Mouse (Mus musculus): ENCODE measurements around the gene Kcnf1. TPM values are rescaled to one million over a fixed set of nuclear protein-coding genes. Genes with fewer than 3 reads are reported as not detected.
A peak's percentile ranks its signal among the peaks of the same experiment; 100 is the strongest.

Kcnf1 gene
- polyA plus RNA-seq, 1 experiment from 2014 or later = 0.86 TPM

DNA sequence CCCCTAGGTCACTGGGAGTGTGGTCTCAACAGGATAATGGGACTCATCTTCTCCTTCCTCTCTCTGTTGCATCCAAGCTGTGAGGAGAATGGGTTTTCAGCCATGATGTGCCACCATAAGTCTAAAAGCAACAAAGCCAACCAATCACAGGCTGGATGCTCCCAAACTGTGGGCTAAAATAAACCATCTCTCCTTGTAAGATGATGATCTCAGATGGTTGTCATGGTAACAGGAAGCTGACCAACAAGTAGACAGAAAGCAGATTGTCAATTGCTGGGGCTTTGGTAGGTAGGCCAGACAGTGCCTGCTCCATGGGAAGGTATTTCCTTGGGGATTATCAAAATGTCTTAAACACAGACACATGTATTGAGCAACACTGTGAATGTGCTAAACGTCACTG is 20.9 kb downstream of the Kcnf1 start:
- no peaks in the 10 kb centered on the region; the same call in 1 of the 2 replicates for H3K4me1 ChIP-seq (ENCODE audit: control insufficient read depth, insufficient read depth, low read length)
- WGBS = 75% methylated on average over 1 of the region's 1 CpGs
- no peak for ATAC-seq (replicated peaks; ENCODE audit: insufficient number of reproducible peaks, low FRiP score, low TSS enrichment, low read depth)

DNA sequence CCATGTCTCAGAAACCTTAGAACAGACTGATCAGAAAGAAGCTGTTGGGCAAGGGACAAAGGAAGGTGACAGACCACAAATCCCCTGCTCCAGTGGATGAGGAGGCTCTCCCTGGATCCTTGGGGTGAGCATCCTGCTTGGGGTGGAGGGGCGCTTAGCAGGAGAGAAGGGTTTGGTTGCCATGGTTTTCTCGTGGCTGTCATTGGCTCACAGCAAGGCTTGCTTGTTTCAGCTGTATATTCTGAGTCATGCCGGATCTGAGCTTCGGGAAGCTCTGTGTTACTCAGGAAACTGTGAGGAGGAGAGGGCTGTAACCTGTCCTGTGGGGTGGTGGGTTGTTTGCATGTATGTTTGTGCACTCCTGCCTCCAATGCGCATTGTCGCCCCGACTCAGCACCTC is 23.8 kb downstream of the Kcnf1 start:
- no peak overlapping the region for H3K27ac ChIP-seq (replicated peaks; ENCODE audit: low read depth, low read length)
- WGBS = 79% methylated on average over 7 of the region's 7 CpGs
- ATAC-seq (replicated peaks; ENCODE audit: insufficient number of reproducible peaks, low FRiP score, low TSS enrichment, low read depth) (no peak), DNase-seq (ENCODE audit: low spot score) (no peak)
- no peaks in the 10 kb centered on the region for H3K9me3 ChIP-seq (replicated peaks; ENCODE audit: control insufficient read depth, low read length)
- H3K4me1 ChIP-seq (ENCODE audit: control insufficient read depth, insufficient read depth, low read length) = no peaks in the 10 kb centered on the region; the same call in 1 of the 2 replicates
- no peak overlapping the region for H3K9ac ChIP-seq (replicated peaks; ENCODE audit: low read length)
- H3K36me3 ChIP-seq (replicated peaks; ENCODE audit: control insufficient read depth, insufficient read depth, low read depth, low read length) = no peaks in the 10 kb centered on the region
- no peak overlapping the region for H3K4me2 ChIP-seq (ENCODE audit: low read depth, low read length)
- H3K4me3 ChIP-seq (ENCODE audit: low read depth, low read length) = no peak overlapping the region
- H3K27me3 ChIP-seq (ENCODE audit: control insufficient read depth, insufficient read depth, low read length) = no peaks in the 10 kb centered on the region

More for the DNA sequence above, 20.9 kb downstream of the Kcnf1 start:
- no peak for DNase-seq (ENCODE audit: low spot score)
- H3K9me3 ChIP-seq (replicated peaks; ENCODE audit: control insufficient read depth, low read length) = no peaks in the 10 kb centered on the region
- no peak overlapping the region for H3K4me2 ChIP-seq (ENCODE audit: low read depth, low read length)
- H3K36me3 ChIP-seq (replicated peaks; ENCODE audit: control insufficient read depth, insufficient read depth, low read depth, low read length) = no peaks in the 10 kb centered on the region
- H3K9ac ChIP-seq (replicated peaks; ENCODE audit: low read length) = no peak overlapping the region
- no peak overlapping the region for H3K4me3 ChIP-seq (ENCODE audit: low read depth, low read length)
- no peaks in the 10 kb centered on the region for H3K27me3 ChIP-seq (ENCODE audit: control insufficient read depth, insufficient read depth, low read length)
- no peak overlapping the region for H3K27ac ChIP-seq (replicated peaks; ENCODE audit: low read depth, low read length)

DNA sequence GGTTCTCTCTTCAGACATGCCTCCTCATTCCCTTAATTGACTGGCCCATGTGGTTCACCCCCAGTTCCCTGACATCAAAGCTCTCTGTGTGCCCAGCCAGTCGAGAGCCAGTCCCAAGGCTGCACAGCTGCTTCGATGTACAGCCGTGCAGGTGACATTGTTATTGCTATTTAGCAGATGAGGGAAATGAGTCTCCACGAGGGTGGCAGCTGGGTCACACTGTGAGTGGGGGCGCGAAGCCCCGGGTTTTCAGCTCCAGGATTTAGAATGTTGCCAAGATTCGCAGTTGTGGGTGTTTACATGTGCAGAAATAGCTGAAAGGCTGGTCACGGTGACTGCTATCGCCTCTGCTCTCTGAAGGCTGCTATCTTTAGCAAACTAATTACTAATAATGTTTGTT is 27.8 kb downstream of the Kcnf1 start:
- Histone ChIP-seq H3K36me3 (replicated peaks; ENCODE audit: control insufficient read depth, insufficient read depth, low read depth, low read length) (no peaks in the 10 kb centered on the region), H3K4me3 (ENCODE audit: low read depth, low read length) (no peak overlapping the region), H3K4me1 (ENCODE audit: control insufficient read depth, insufficient read depth, low read length) (no peaks in the 10 kb centered on the region), H3K27me3 (ENCODE audit: control insufficient read depth, insufficient read depth, low read length) (no peaks in the 10 kb centered on the region), H3K27ac (replicated peaks; ENCODE audit: low read depth, low read length) (no peak overlapping the region), H3K4me2 (ENCODE audit: low read depth, low read length) (no peak overlapping the region), H3K9ac (replicated peaks; ENCODE audit: low read length) (no peak overlapping the region), H3K9me3 (replicated peaks; ENCODE audit: control insufficient read depth, low read length) (no peaks in the 10 kb centered on the region)
- 69% methylated on average over 10 of the region's 10 CpGs for WGBS
- DNase-seq (ENCODE audit: low spot score) (no peak), ATAC-seq (replicated peaks; ENCODE audit: insufficient number of reproducible peaks, low FRiP score, low TSS enrichment, low read depth) (no peak)

DNA sequence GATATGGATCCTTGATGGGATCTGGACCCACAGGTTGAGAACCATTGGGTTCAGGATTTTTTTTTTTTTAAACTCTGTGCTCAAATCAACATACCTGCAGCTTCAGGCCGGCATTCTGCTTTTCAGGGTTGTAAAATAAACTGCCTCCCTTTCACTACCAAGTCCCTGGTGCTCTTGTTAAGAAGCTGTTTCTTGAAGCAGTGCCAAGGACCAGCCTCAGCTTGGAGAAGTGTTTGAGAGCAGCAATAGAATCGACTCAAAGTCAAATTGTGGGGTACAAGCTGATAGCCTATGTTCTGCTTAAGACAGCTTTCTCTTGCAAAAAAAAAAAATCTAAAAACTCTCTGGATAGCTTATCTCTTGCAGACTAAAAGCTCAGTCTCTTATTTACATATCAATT is 34.9 kb downstream of the Kcnf1 start:
- no peaks in the 10 kb centered on the region for H3K9me3 ChIP-seq (replicated peaks; ENCODE audit: control insufficient read depth, low read length)
- H3K4me1 ChIP-seq (ENCODE audit: control insufficient read depth, insufficient read depth, low read length) = no peaks in the 10 kb centered on the region
- H3K27ac ChIP-seq (replicated peaks; ENCODE audit: low read depth, low read length) = no peak overlapping the region
- H3K4me2 ChIP-seq (ENCODE audit: low read depth, low read length) = no peak overlapping the region
- H3K27me3 ChIP-seq (ENCODE audit: control insufficient read depth, insufficient read depth, low read length) = no peaks in the 10 kb centered on the region
- no peaks in the 10 kb centered on the region for H3K36me3 ChIP-seq (replicated peaks; ENCODE audit: control insufficient read depth, insufficient read depth, low read depth, low read length)
- no peak for ATAC-seq (replicated peaks; ENCODE audit: insufficient number of reproducible peaks, low FRiP score, low TSS enrichment, low read depth)
- DNase-seq (ENCODE audit: low spot score) = no peak
- no peak overlapping the region for H3K9ac ChIP-seq (replicated peaks; ENCODE audit: low read length)
- WGBS = 52% methylated on average over 2 of the region's 2 CpGs
- H3K4me3 ChIP-seq (ENCODE audit: low read depth, low read length) = no peak overlapping the region

DNA sequence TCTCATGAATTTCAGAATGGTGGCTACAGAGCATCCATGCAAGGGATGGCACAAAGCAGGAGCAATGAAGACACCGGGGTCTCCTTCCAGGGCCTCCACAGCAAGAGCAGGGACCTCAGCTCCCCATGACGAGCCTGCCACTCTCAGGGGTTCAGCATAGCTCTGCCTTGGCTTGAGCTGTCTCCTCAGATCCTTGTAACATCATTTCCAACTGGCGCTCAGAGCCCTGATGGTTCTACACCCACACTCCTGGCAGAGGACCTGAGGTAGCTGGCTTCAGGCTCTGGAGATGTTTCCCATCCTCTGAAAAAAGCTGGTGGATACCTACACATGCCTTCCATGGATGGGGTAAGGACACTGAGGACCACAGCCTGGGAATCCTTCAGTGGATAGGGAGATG is 36.3 kb downstream of the Kcnf1 start:
- Histone ChIP-seq H3K27me3 (ENCODE audit: control insufficient read depth, insufficient read depth, low read length) (no peaks in the 10 kb centered on the region), H3K4me3 (ENCODE audit: low read depth, low read length) (no peak overlapping the region), H3K9me3 (replicated peaks; ENCODE audit: control insufficient read depth, low read length) (no peaks in the 10 kb centered on the region), H3K9ac (replicated peaks; ENCODE audit: low read length) (no peak overlapping the region), H3K4me1 (ENCODE audit: control insufficient read depth, insufficient read depth, low read length) (no peaks in the 10 kb centered on the region), H3K36me3 (replicated peaks; ENCODE audit: control insufficient read depth, insufficient read depth, low read depth, low read length) (no peaks in the 10 kb centered on the region), H3K4me2 (ENCODE audit: low read depth, low read length) (no peak overlapping the region), H3K27ac (replicated peaks; ENCODE audit: low read depth, low read length) (no peak overlapping the region)
- ATAC-seq (replicated peaks; ENCODE audit: insufficient number of reproducible peaks, low FRiP score, low TSS enrichment, low read depth) (no peak), DNase-seq (ENCODE audit: low spot score) (no peak)
- WGBS = 90% methylated on average over 3 of the region's 3 CpGs

DNA sequence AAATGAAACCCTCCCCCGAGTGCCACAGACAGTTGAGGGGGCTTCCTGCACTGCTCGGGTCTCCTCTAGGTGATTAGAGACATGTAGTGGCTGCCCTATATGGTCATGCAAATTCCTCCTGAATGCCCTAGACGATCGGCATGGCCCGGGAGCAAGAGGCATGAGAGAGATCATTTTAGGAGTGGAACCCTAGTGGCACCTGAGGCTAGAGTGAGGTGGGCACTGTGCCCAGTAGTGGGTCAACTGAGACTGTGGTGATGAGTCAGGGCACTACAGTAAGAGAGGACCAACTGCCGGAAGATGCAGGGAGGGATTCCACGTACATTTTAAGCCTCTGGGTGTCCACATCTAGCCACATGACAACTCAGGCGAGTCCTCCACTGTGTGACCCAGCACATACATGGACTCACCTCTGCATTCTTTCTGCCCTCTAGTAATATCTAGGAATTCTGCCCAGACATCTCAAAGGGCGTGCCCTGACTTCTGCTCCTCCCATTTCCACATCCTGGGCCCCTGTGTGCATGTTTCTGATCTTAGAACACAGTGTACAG is 42.1 kb downstream of the Kcnf1 start:
- DNase-seq (ENCODE audit: low spot score) (no peak), ATAC-seq (replicated peaks; ENCODE audit: insufficient number of reproducible peaks, low FRiP score, low TSS enrichment, low read depth) (0 out of 2 replicates have a peak, but pooled peaks have one; percentile 14)
- no peaks in the 10 kb centered on the region for H3K27me3 ChIP-seq (ENCODE audit: control insufficient read depth, insufficient read depth, low read length)
- H3K36me3 ChIP-seq (replicated peaks; ENCODE audit: control insufficient read depth, insufficient read depth, low read depth, low read length) = no peaks in the 10 kb centered on the region
- H3K4me1 ChIP-seq (ENCODE audit: control insufficient read depth, insufficient read depth, low read length) = no peaks in the 10 kb centered on the region
- no peak overlapping the region for H3K4me2 ChIP-seq (ENCODE audit: low read depth, low read length)
- 78% methylated on average over 9 of the region's 9 CpGs for WGBS
- H3K4me3 ChIP-seq (ENCODE audit: low read depth, low read length) = no peak overlapping the region
- H3K27ac ChIP-seq (replicated peaks; ENCODE audit: low read depth, low read length) = no peak overlapping the region
- no peaks in the 10 kb centered on the region for H3K9me3 ChIP-seq (replicated peaks; ENCODE audit: control insufficient read depth, low read length)
- no peak overlapping the region for H3K9ac ChIP-seq (replicated peaks; ENCODE audit: low read length)

DNA sequence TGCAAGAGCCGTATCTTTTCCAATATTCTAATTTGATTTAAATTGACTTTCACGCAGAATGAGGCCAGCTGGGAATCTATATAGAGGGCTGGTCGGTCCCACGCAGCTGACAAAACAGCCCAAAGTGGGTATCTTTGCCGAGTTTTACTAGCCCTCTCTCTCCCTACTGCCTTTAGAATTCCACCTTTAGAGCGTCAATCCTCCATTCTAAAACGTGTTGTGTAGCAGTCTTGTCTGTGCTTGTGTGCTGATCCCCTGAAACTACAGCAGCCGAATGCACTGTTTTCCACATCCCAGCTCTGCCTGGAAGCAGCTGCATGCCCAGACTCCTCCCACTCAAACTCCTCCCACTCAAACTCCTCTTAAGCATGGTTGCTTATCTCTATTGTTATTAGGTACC is 44.4 kb downstream of the Kcnf1 start:
- no peaks in the 10 kb centered on the region for H3K36me3 ChIP-seq (replicated peaks; ENCODE audit: control insufficient read depth, insufficient read depth, low read depth, low read length)
- H3K9me3 ChIP-seq (replicated peaks; ENCODE audit: control insufficient read depth, low read length) = no peaks in the 10 kb centered on the region
- WGBS = 76% methylated on average over 8 of the region's 8 CpGs
- H3K27ac ChIP-seq (replicated peaks; ENCODE audit: low read depth, low read length) = no peak overlapping the region
- H3K4me3 ChIP-seq (ENCODE audit: low read depth, low read length) = no peak overlapping the region
- DNase-seq (ENCODE audit: low spot score) (no peak), ATAC-seq (replicated peaks; ENCODE audit: insufficient number of reproducible peaks, low FRiP score, low TSS enrichment, low read depth) (no peak)
- H3K27me3 ChIP-seq (ENCODE audit: control insufficient read depth, insufficient read depth, low read length) = no peaks in the 10 kb centered on the region
- no peak overlapping the region for H3K9ac ChIP-seq (replicated peaks; ENCODE audit: low read length)
- H3K4me2 ChIP-seq (ENCODE audit: low read depth, low read length) = no peak overlapping the region
- H3K4me1 ChIP-seq (ENCODE audit: control insufficient read depth, insufficient read depth, low read length) = no peaks in the 10 kb centered on the region

DNA sequence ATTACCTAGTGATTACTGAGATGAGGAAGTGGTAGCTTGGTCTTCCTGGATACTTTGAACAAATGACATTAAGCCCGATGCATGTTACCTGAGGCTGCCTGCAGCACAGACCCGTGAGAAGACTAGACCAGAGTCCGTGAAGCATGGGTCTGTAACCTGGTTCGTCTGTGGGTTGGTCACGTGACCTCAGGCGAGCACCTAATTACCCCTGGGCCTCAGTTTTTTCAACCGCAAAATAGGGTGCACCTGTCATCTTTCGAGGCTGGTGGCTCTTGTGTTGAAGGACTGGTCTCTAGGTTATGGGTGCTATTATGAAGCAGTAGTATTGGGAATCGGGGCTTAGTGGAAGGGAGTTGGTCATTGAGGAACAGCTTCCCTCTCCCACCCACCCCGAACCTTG is 45.1 kb downstream of the Kcnf1 start:
- H3K4me1 ChIP-seq (ENCODE audit: control insufficient read depth, insufficient read depth, low read length) = no peaks in the 10 kb centered on the region
- H3K9ac ChIP-seq (replicated peaks; ENCODE audit: low read length) = no peak overlapping the region
- H3K4me3 ChIP-seq (ENCODE audit: low read depth, low read length) = no peak overlapping the region
- H3K27ac ChIP-seq (replicated peaks; ENCODE audit: low read depth, low read length) = no peak overlapping the region
- DNase-seq (ENCODE audit: low spot score) (no peak), ATAC-seq (replicated peaks; ENCODE audit: insufficient number of reproducible peaks, low FRiP score, low TSS enrichment, low read depth) (no peak)
- 91% methylated on average over 10 of the region's 10 CpGs for WGBS
- no peaks in the 10 kb centered on the region for H3K9me3 ChIP-seq (replicated peaks; ENCODE audit: control insufficient read depth, low read length)
- no peaks in the 10 kb centered on the region for H3K36me3 ChIP-seq (replicated peaks; ENCODE audit: control insufficient read depth, insufficient read depth, low read depth, low read length)
- no peaks in the 10 kb centered on the region for H3K27me3 ChIP-seq (ENCODE audit: control insufficient read depth, insufficient read depth, low read length)
- no peak overlapping the region for H3K4me2 ChIP-seq (ENCODE audit: low read depth, low read length)
